Mouse (Mus musculus) right cerebral cortex, adult 18-20 months (tissue): ENCODE measurements around the gene Fto.
A peak's percentile ranks its signal among the peaks of the same experiment; 100 is the strongest.

Experiments
- DNase-seq: peaks from one replicate; pipeline ENCODE4 v3.0.0; 2022; ENCODE audit warnings: mixed read lengths

Gene Fto

GRCm38 (mm10) chr8:91625686-91626558 is 312.6 kb downstream of the Fto start:
- no peak for DNase-seq

GRCm38 (mm10) chr8:91629594-91629993 is 316.3 kb downstream of the Fto start:
- no peak for DNase-seq

- DNase-seq = no peak
Observed at GRCm38 (mm10) chr8:91630320-91631033, 317.2 kb downstream of the Fto start.

GRCm38 (mm10) chr8:91632411-91632810 is 319.1 kb downstream of the Fto start:
- DNase-seq = no peak

- no peak for DNase-seq
Observed at GRCm38 (mm10) chr8:91635406-91635805, 322.1 kb downstream of the Fto start.

GRCm38 (mm10) chr8:91636887-91637286 is 323.6 kb downstream of the Fto start:
- DNase-seq = no peak

GRCm38 (mm10) chr8:91637684-91638083 is 324.4 kb downstream of the Fto start:
- DNase-seq = peak; percentile 37

GRCm38 (mm10) chr8:91638256-91638655 is 324.9 kb downstream of the Fto start:
- no peak for DNase-seq

- DNase-seq = no peak
Observed at GRCm38 (mm10) chr8:91640471-91640870, 327.1 kb downstream of the Fto start.

GRCm38 (mm10) chr8:91645484-91645883 is 332.2 kb downstream of the Fto start:
- DNase-seq = no peak

GRCm38 (mm10) chr8:91647959-91648358 is 334.6 kb downstream of the Fto start:
- no peak for DNase-seq

- no peak for DNase-seq
Observed at GRCm38 (mm10) chr8:91648776-91649175, 335.5 kb downstream of the Fto start.

- no peak for DNase-seq
Observed at GRCm38 (mm10) chr8:91653561-91653960, 340.2 kb downstream of the Fto start.

- DNase-seq = no peak
Observed at GRCm38 (mm10) chr8:91657381-91657780, 344.1 kb downstream of the Fto start.

GRCm38 (mm10) chr8:91660879-91661278 is 347.6 kb downstream of the Fto start:
- no peak for DNase-seq

- no peak for DNase-seq
Observed at GRCm38 (mm10) chr8:91669461-91670071, 356.2 kb downstream of the Fto start.

- DNase-seq = no peak
Observed at GRCm38 (mm10) chr8:91676928-91677327, 363.6 kb downstream of the Fto start.

- DNase-seq = no peak
Observed at GRCm38 (mm10) chr8:91679451-91679850, 366.1 kb downstream of the Fto start.

GRCm38 (mm10) chr8:91680125-91680524 is 366.8 kb downstream of the Fto start:
- no peak for DNase-seq

- DNase-seq = no peak
Observed at GRCm38 (mm10) chr8:91684596-91685317, 371.4 kb downstream of the Fto start.

- DNase-seq = no peak
Observed at GRCm38 (mm10) chr8:91685408-91685807, 372.1 kb downstream of the Fto start.

GRCm38 (mm10) chr8:91692056-91692721 is 378.9 kb downstream of the Fto start:
- no peak for DNase-seq
